Mouse (Mus musculus) brain, embryonic 14.5 days (tissue): ENCODE results near the gene Creb3l2.

Experiments
- CTCF ChIP-seq: fragments of 200-500 bp; IDR thresholded peaks from 2 replicates; pipeline ENCODE4 v1.5.1; 2012; ENCODE audit warnings: inconsistent platforms, mild to moderate bottlenecking, moderate library complexity, borderline replicate concordance; ENCODE audit not compliant: insufficient read depth, insufficient read length; ENCODE audit errors: extremely low read depth
- POLR2A ChIP-seq: fragments of 200-500 bp; IDR thresholded peaks from 2 replicates; pipeline ENCODE4 v1.6.1; 2012; ENCODE audit warnings: mild to moderate bottlenecking, inconsistent platforms, borderline replicate concordance; ENCODE audit not compliant: poor library complexity, insufficient read depth, insufficient read length, severe bottlenecking; ENCODE audit errors: extremely low read depth

- no peak for TF ChIP-seq CTCF
- no peak for TF ChIP-seq POLR2A
Observed at GRCm38 (mm10) chr6:37370566-37370965, 71.4 kb downstream of the Creb3l2 start.
